Mouse (Mus musculus): ENCODE data around the gene Ccdc74a.

The Ccdc74a gene

DNA sequence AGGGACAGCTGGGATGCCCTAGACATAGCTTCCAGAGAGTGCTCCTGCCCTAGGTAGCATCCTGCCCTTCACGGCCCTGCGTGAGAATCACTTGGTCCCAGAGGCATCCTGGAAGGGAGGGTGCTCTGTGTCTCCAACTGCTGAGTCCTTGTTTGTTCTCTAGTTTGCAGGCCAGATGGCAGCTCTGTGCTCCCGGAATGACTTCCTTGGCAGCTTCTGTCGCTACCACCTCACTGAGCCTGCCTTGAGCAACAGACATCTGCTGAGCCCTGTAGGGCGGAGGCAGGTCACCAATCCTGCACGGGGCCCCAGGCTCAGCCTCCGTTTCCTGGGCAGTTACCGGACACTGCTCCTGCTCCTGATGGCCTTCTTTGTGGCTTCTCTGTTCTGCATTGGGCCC, 4.0 kb upstream of the Ccdc74a start:
- DNase-seq, result no peak

DNA sequence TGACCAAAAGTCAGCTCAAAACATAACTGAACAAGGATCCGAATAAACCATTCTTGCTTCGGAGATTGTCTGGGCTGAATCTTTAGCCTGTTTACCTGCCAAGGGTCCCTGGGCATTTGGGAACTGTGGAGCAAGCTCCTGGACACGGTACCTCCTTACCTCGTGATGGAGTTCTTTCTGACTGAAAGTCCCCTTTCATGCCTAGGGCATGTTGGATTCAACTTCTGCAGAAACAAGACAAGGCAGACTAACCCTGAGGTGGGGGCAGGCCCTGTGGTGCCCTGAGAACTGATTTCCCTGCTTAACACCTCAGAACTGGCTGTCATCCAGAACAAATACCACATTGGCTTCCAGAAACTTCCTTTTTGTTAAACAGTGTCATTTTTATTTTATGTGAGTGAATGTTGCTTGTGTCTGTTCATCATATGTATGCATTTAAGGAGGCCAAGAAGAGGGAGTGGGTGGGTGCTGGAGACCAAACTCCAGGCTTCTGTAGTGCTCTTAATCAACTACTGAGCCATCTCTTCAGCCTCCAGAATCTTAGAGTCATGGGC, 2.8 kb upstream of the Ccdc74a start:
- DNase-seq, result no peak

DNA sequence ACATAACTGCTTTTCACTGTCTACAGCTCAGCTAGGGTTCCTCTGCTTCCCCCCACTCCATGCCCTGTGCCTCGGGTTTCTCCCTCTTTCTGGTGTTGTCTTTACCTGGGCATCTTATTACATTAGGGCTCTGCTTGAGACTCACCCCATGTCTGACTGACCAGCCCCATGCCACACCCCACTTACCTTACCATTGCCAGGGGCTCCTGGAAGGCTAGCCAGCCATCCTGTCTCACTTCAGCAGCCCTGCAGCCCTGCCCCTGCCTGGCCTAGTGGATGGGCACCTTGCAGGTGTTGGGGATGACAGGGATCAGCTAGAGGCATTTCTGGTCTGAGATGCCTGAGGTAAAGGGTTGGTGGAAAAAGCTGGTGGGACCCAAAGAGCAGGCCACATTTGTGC, 886 bp downstream of the Ccdc74a start:
- DNase-seq, result no peak

DNA sequence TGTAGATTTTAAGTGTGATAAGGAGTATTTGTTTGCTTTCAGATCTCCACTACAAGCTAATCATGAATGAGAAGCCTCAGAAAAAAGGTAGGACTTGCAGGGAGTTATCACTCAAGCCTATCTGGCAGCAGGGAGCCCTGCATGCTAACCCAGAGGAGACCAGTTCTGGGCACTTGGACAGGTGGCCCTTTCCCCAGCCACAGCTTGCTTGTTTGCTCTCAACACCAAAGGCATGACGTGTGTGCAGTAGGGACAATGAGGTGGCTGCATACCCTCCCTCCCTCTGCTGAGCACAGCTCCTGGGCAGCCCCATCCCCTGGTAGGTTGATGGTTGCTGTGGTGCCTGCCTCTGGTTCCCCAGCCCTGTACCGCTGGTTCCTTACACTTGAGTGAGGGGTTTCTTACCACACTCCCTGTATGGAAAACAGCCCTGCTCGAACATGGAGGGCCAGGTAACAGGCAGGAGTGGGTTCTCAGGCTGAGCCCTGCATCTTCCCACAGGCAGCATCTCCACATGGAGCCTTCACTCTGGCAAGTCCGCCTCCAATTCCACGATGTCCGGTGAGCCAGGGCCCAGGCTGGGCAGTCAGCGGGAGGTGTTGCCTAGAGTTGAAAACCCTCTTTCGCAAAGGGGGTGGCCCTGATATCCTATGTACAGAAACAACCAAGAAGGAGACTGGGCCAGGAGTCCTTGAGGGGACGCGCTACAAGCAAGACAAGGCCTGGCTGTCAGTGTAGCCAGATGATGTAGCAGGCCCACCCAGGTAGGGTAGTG, 1.5 kb downstream of the Ccdc74a start:
- DNase-seq, result no peak

DNA sequence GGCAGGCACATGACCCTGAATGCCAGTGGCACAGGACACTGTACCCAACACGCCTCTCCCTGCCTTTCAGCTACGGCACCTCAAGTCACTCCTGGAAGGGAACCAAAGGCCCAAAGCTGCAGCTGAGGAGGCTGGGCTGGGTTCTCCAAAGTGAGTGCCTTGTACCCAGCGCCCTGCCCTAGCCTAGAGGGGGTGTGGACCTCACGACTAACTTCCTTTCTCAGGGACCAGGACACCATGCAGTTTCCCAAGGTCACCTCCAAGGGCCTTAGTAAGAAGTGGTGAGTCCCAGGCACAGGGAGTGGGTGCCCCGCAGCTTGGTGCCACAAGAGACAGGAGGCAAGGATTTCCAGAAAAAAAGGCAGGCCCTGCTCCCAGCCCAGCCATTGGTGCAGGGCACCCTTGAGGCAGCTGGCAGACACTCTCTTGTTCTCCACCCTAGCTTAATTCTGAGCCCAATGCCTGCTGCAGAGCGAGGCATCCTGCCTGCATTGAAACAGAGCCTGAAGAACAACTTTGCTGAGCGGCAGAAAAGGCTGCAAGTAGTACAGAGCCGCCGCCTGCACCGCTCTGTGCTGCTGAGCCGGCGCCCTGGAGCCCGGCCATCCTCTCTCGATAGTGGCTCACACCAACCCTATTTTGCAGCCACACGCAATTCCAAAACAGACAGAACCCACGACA, 3.8 kb downstream of the Ccdc74a start:
- no peak for DNase-seq

DNA sequence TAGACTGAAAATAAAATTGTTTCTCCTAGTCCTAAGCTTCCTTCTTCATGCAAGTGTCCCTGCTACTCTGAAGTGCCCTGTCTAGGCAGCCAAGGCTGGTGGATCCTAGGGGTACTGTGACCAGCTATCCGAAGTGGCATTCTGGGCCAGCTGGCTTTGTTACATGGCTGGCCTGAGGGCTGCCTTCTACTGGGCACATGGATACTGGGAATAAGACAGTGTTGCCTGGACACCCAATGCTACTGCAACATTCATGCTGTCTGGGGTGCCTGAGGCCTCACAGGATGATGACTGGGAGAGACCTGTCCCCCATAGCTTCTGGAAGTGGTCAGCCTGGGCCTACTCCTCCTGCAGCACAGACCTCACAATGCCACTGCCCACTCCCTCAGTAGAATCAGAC, 4.4 kb downstream of the Ccdc74a start:
- no peak for DNase-seq

DNA sequence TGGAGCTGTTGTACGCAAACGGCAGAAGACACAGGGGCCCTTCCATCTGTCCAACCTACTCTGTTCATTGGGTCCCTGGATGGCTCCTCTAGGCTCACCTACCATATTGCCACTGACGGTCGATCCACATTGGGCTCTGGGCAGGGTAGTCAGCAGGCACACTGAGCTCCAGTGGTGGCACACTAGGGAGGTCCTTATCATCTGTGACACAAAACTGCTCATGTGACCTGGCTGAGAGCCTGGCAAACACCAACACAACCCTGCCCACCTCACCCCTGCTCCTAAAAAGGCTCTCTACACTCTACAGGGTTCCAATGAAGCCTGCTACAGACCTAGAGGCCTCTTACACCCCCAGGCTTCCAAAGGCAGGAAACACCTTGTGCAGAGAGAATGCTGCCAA, 6.3 kb downstream of the Ccdc74a start:
- no peak for DNase-seq

DNA sequence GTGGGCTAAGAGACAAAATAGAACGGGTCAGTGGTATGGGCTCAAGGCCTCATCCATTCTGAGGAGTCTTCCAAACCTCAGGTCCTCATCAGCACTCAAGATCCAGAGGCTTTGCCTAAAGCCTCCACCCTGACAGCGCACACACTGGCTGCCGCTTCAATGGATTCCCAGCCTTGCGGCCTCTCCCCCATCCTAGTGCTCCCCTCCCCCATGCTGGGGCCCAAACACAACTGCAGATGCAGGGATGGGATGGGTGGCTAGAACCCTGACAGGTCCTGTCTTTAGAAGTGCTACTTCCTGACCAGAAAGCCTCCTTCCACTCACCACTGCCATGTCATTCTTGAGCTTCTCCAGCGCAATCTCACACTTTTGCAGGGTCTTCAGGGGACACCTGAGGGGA, 7.3 kb downstream of the Ccdc74a start:
- DNase-seq, result no peak

DNA sequence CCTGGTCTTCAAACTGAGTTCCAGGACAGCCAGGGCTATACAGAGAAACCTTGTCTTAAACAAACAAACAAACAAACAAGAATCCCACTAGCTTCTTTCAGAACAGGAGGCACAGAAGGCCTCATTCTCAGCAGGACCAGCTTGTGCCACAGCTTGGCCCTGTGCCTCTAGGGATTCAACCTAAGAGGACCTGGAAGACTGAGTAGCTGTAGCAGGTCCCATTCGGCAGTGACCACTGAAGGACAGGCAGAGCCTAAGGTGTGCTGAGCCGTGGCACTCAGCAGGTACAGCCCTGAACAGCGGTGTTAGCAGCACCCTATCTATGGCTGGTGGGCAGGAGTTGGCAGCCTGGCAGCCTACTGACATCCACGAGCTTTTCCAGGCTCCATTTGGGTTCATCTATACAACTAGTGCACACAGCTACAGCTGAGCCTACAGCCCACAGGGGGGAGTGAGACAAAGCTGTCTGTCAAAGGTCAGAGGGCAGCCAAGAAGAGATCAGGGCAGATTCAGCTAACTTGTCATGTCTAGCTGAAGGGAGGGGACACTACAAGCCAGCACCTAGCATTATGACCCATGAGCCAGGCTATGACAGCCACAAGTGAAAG, 8.0 kb downstream of the Ccdc74a start:
- no peak for DNase-seq

DNA sequence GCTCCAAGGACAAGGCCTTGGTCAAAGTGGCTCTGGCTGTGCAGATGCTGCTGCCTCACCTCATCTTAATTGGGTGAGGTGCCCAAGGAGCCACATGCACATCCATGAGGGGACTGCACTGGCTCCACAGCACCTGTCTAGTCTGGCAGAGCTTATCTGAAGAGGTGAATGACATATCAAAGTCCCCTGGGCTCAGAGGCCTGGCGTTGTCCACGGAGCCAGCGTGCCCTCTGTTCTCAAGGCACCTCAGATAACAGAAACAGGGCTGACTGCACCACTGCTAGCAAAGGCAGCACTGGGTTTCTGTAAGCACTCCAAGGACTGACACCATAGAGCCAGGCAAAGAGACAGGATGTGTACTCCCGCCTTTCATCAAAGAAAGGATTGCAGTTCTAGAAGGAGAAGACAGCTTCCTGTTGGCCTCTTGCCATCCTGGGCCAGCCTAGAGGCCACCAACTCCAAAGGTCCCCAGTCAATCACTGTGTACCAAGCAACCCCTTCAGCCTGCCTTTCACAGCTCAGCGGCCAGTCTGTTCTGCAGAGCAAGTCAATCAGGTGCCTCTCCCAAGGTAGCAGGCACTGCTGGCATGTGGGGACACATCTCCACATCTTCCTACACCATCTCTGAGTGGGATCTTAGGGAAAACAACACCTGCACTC, 10.1 kb downstream of the Ccdc74a start:
- DNase-seq, result no peak

DNA sequence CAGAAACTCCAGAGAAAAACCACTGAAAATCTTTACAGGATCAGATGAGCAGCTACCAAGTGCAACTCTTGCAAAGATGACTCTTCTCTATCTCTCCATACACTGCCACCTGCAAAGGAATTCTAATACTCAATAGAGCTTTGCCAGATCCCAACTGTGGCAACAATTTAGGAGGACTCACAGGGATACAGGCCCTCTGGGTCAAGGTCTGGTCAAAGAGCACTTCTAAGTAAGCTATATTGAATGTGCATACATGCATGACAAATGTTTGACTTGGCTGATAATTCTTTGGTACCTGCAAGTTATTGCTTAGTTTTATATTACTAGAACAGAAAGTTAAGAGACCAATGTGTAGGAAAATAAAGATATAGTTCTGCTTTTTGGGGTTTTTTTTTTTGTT, 19.3 kb downstream of the Ccdc74a start:
- DNase-seq, result no peak

DNA sequence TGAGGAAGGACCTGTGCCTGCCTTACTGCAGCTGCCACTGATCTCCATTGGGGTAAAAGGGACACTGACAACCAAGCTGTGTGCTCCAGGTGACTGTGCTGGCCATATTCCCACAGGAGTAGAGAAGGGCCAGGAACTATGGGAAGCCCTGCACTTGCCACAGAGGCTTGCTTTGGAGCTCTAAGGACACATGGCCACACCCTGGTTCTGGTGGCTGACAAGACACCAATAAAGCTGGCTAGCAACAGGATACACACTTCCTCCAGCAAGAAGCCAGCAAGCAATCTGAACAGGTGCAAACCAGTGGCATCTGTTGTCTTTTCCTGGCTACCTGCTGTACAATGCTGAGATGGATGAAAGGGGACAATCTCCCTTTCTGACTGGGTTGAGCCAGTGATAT, 23.6 kb downstream of the Ccdc74a start:
- DNase-seq, result no peak

DNA sequence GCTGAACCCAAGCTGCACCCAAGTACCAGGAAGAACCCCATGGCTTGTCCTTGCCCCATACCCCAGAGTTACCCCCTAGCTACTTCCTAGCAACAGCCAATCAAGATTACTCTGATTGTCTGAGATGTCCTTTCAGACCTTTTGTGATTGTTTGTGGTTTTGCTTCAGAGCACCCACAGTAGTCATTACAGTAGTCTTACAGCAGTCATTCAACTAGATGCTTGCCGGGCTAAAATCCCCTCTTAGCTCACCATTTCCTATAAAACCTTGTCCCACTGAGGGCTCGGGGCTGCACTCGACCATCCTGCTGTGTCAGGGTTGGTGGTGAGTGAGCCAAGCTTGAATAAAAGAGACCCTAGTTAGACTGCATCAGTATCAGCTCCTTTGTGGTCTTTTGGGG, 48.6 kb downstream of the Ccdc74a start:
- DNase-seq, result no peak
